Mouse (Mus musculus): ENCODE measurements at regions not wholly inside any gene's neighbourhood (a gene's known extent, or its start where the extent isn't known, plus 50 kb on each side); places are given as distances from the start of the nearest gene placed in this dataset.
A peak's percentile ranks its signal among the peaks of the same experiment; 100 is the strongest.

- DNase-seq (ENCODE audit: low spot score in 2 of 2) = no peak
Observed at GRCm38 (mm10) chr12:109272101-109272500, 180.5 kb upstream of the Dlk1 start.

GRCm38 (mm10) chr12:109314850-109315249 lies 137.8 kb upstream of the Dlk1 start:
- no peak for DNase-seq (ENCODE audit: low spot score in 2 of 2)

- no peak for DNase-seq (ENCODE audit: low spot score in 2 of 2)
Observed at GRCm38 (mm10) chr12:109325986-109326385, 126.6 kb upstream of the Dlk1 start.

GRCm38 (mm10) chr12:109371327-109371726 lies 81.3 kb upstream of the Dlk1 start:
- DNase-seq (ENCODE audit: low spot score in 2 of 2) = no peak

- no peak for DNase-seq (ENCODE audit: low spot score in 2 of 2)
Observed at GRCm38 (mm10) chr12:109385794-109386193, 66.8 kb upstream of the Dlk1 start.

- DNase-seq (ENCODE audit: low spot score in 2 of 2) = no peak
Observed at GRCm38 (mm10) chr12:109388791-109389190, 63.8 kb upstream of the Dlk1 start.

GRCm38 (mm10) chr12:109390388-109390920 lies 62.2 kb upstream of the Dlk1 start:
- DNase-seq (ENCODE audit: low spot score in 2 of 2) = no peak

GRCm38 (mm10) chr12:109390978-109391377 lies 61.6 kb upstream of the Dlk1 start:
- DNase-seq (ENCODE audit: low spot score in 2 of 2) = no peak

- no peak for DNase-seq (ENCODE audit: low spot score in 2 of 2)
Observed at GRCm38 (mm10) chr12:109393326-109393725, 59.3 kb upstream of the Dlk1 start.

GRCm38 (mm10) chr12:109393795-109394194 lies 58.8 kb upstream of the Dlk1 start:
- DNase-seq (ENCODE audit: low spot score in 2 of 2) = peak in 1 of 2 experiments; percentile 59

GRCm38 (mm10) chr12:109394396-109394795 lies 58.2 kb upstream of the Dlk1 start:
- no peak for DNase-seq (ENCODE audit: low spot score in 2 of 2)

- no peak for DNase-seq (ENCODE audit: low spot score in 2 of 2)
Observed at GRCm38 (mm10) chr12:109396614-109397013, 56.0 kb upstream of the Dlk1 start.

GRCm38 (mm10) chr12:109397175-109398058 lies 55.2 kb upstream of the Dlk1 start:
- no peak for DNase-seq (ENCODE audit: low spot score in 2 of 2)

GRCm38 (mm10) chr12:109398473-109398872 lies 54.1 kb upstream of the Dlk1 start:
- DNase-seq (ENCODE audit: low spot score in 2 of 2) = no peak

GRCm38 (mm10) chr12:109398951-109399350 lies 53.7 kb upstream of the Dlk1 start:
- no peak for DNase-seq (ENCODE audit: low spot score in 2 of 2)

GRCm38 (mm10) chr12:109399591-109399990 lies 53.0 kb upstream of the Dlk1 start:
- peak in 1 of 2 experiments; percentile 38 for DNase-seq (ENCODE audit: low spot score in 2 of 2)

- DNase-seq (ENCODE audit: low spot score in 2 of 2) = no peak
Observed at GRCm38 (mm10) chr12:109400041-109400440, 52.6 kb upstream of the Dlk1 start.

- no peak for DNase-seq (ENCODE audit: low spot score in 2 of 2)
Observed at GRCm38 (mm10) chr12:109400936-109401586, 51.6 kb upstream of the Dlk1 start.

GRCm38 (mm10) chr12:109401696-109402095 lies 50.9 kb upstream of the Dlk1 start:
- no peak for DNase-seq (ENCODE audit: low spot score in 2 of 2)

- DNase-seq (ENCODE audit: low spot score in 2 of 2) = no peak
Observed at GRCm38 (mm10) chr12:109402226-109402625, 50.4 kb upstream of the Dlk1 start.

Data from left cerebral cortex, adult 8-10 months (tissue).